Mouse (Mus musculus): ENCODE measurements around the gene Gba. TPM values are rescaled to one million over a fixed set of nuclear protein-coding genes. Genes with fewer than 3 reads are reported as not detected.

Gba gene
- total and polyA plus RNA-seq, 2 experiments from 2014 or later = 46.8 to 77.4 TPM

DNA sequence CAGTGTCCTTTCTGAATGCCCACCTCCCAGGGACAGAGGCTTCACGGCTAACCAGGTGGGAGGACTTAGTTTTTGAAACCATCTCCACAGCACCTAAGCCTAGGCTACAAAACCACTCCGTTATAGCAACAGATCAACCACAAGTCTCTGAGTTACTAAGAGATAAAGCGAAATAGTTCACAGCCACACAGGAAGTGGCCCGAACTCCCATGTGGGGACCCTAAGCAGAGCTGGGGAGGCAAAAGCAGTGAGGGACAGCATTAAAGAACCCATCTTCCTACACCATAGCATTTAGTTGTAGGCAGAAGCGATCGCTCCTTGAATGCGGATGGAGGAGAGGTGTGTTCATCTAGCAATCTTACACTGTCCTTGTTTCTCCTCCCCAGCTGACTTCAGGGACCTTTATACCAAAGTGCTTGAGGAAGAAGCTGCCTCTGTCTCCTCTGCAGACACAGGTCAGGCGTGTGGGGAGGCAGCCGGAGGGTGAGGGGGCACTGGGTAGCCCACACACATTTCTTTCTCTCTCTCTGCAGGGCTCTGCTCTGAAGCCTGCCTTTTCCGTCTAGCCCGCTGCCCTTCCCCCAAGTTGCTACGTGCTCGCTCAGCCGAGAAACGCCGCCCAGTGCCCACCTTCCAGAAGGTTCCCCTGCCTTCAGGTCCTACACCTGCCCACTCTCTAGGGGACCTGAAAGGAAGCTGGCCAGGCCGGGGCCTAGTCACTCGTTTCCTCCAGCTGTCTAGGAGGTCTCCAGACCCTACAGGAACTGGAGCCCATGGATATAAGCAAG, 14.8 kb upstream of the Gba start:
- WGBS = 61% methylated on average over 18 of the region's 18 CpGs

GRCm38 (mm10) chr3:89188478-89188875, 14.3 kb upstream of the Gba start:
- TF ChIP-seq CTCF (IDR thresholded peaks at IDR 0.05; ENCODE audit: low read depth) = no peak
- no peak overlapping the region for H3K27ac ChIP-seq
- H3K36me3 ChIP-seq (ENCODE audit: insufficient read depth, low read length) = no peaks in the 10 kb centered on the region
- DNase-seq (ENCODE audit: low spot score) = no peak
- no peaks in the 10 kb centered on the region for H3K27me3 ChIP-seq (ENCODE audit: insufficient read depth, low read length)
- H3K4me3 ChIP-seq (ENCODE audit: low read length) = no peak overlapping the region
- 70% methylated on average over 12 of the region's 12 CpGs for WGBS
- H3K9ac ChIP-seq (replicated peaks; ENCODE audit: low read length) = no peak overlapping the region
- H3K4me1 ChIP-seq (ENCODE audit: insufficient read depth, low read length) = 0 out of 2 replicates have a peak, but pooled peaks cover 6% of the 10 kb centered on the region
- H3K4me2 ChIP-seq (ENCODE audit: low read depth, low read length) = no peak overlapping the region
- no peak for ATAC-seq
- no peaks in the 10 kb centered on the region for H3K9me3 ChIP-seq (ENCODE audit: low read length)

More for the DNA sequence above, 14.8 kb upstream of the Gba start:
- 0 out of 2 replicates have a peak, but pooled peaks cover 6% of the 10 kb centered on the region for H3K4me1 ChIP-seq (ENCODE audit: insufficient read depth, low read length)
- no peak for DNase-seq (ENCODE audit: low spot score)
- no peaks in the 10 kb centered on the region for H3K36me3 ChIP-seq (ENCODE audit: insufficient read depth, low read length)
- H3K27me3 ChIP-seq (ENCODE audit: insufficient read depth, low read length) = no peaks in the 10 kb centered on the region
- no peak for ATAC-seq
- H3K4me3 ChIP-seq (ENCODE audit: low read length) = no peak overlapping the region
- no peak for TF ChIP-seq CTCF (IDR thresholded peaks at IDR 0.05; ENCODE audit: low read depth)
- H3K27ac ChIP-seq = no peak overlapping the region
- H3K9ac ChIP-seq (replicated peaks; ENCODE audit: low read length) = no peak overlapping the region
- H3K9me3 ChIP-seq (ENCODE audit: low read length) = no peaks in the 10 kb centered on the region
- H3K4me2 ChIP-seq (ENCODE audit: low read depth, low read length) = no peak overlapping the region

GRCm38 (mm10) chr3:89190436-89190835, 12.3 kb upstream of the Gba start:
- no peak overlapping the region for H3K9ac ChIP-seq (replicated peaks; ENCODE audit: low read length)
- no peak overlapping the region for H3K27ac ChIP-seq
- no peaks in the 10 kb centered on the region for H3K27me3 ChIP-seq (ENCODE audit: insufficient read depth, low read length)
- H3K4me2 ChIP-seq (ENCODE audit: low read depth, low read length) = no peak overlapping the region
- TF ChIP-seq CTCF (IDR thresholded peaks at IDR 0.05; ENCODE audit: low read depth) = no peak
- H3K9me3 ChIP-seq (ENCODE audit: low read length) = no peaks in the 10 kb centered on the region
- DNase-seq (ENCODE audit: low spot score) = no peak
- no peaks in the 10 kb centered on the region for H3K36me3 ChIP-seq (ENCODE audit: insufficient read depth, low read length)
- H3K4me3 ChIP-seq (ENCODE audit: low read length) = no peak overlapping the region
- WGBS = 81% methylated on average over 8 of the region's 8 CpGs
- no peaks in the 10 kb centered on the region for H3K4me1 ChIP-seq (ENCODE audit: insufficient read depth, low read length)
- ATAC-seq = no peak

DNA sequence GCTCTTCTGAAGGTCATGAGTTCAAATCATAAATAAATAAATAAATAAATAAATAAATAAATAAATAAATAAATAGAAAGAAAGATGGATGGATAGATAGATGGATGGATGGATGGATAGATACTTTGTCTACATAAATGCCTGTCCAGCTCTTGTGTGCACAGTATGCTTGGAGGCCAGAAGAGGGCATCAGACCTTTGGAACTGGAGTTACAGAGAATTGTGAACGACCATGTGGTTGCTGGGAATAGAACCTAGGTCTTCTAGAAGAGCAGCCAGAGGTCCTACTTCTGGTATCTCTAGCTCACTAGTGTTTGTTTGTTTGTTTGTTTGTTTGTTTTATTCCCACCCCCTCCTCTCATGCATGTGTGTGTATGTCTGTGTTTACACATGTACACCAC, 9.4 kb upstream of the Gba start:
- H3K27ac ChIP-seq = no peak overlapping the region
- ATAC-seq (no peak), DNase-seq (ENCODE audit: low spot score) (no peak)
- peaks cover 7% of the 10 kb centered on the region; the same call in 1 of the 2 replicates for H3K4me1 ChIP-seq (ENCODE audit: insufficient read depth, low read length)
- no peaks in the 10 kb centered on the region for H3K9me3 ChIP-seq (ENCODE audit: low read length)
- WGBS = 86% methylated on average over 1 of the region's 1 CpGs
- H3K4me2 ChIP-seq (ENCODE audit: low read depth, low read length) = no peak overlapping the region
- no peaks in the 10 kb centered on the region for H3K36me3 ChIP-seq (ENCODE audit: insufficient read depth, low read length)
- TF ChIP-seq CTCF (IDR thresholded peaks at IDR 0.05; ENCODE audit: low read depth) = 0 out of 2 replicates have a peak, but pooled peaks have one; percentile 6
- H3K4me3 ChIP-seq (ENCODE audit: low read length) = no peak overlapping the region
- H3K9ac ChIP-seq (replicated peaks; ENCODE audit: low read length) = no peak overlapping the region
- H3K27me3 ChIP-seq (ENCODE audit: insufficient read depth, low read length) = no peaks in the 10 kb centered on the region

- no peak overlapping the region for H3K9ac ChIP-seq (replicated peaks; ENCODE audit: low read length)
- no peaks in the 10 kb centered on the region for H3K36me3 ChIP-seq (ENCODE audit: insufficient read depth, low read length)
- peak; percentile 48 for TF ChIP-seq CTCF (IDR thresholded peaks at IDR 0.05; ENCODE audit: low read depth)
- no peak overlapping the region for H3K4me2 ChIP-seq (ENCODE audit: low read depth, low read length)
- no peaks in the 10 kb centered on the region for H3K9me3 ChIP-seq (ENCODE audit: low read length)
- peaks cover 7% of the 10 kb centered on the region; the same call in 1 of the 2 replicates for H3K4me1 ChIP-seq (ENCODE audit: insufficient read depth, low read length)
- DNase-seq (ENCODE audit: low spot score) (no peak), ATAC-seq (no peak)
- H3K27ac ChIP-seq = no peak overlapping the region
- no peak overlapping the region for H3K4me3 ChIP-seq (ENCODE audit: low read length)
- no peaks in the 10 kb centered on the region for H3K27me3 ChIP-seq (ENCODE audit: insufficient read depth, low read length)
- 95% methylated on average over 2 of the region's 2 CpGs for WGBS
Measured at GRCm38 (mm10) chr3:89193853-89194252, 8.9 kb upstream of the Gba start.

- peak; percentile 62 for TF ChIP-seq CTCF (IDR thresholded peaks at IDR 0.05; ENCODE audit: low read depth)
- WGBS = 5% methylated on average over 33 of the region's 33 CpGs
- ATAC-seq (peak; percentile 97), DNase-seq (ENCODE audit: low spot score) (peak; percentile 93)
- Histone ChIP-seq H3K36me3 (ENCODE audit: insufficient read depth, low read length) (no peaks in the 10 kb centered on the region), H3K27me3 (ENCODE audit: insufficient read depth, low read length) (no peaks in the 10 kb centered on the region), H3K9me3 (ENCODE audit: low read length) (no peaks in the 10 kb centered on the region), H3K4me1 (ENCODE audit: insufficient read depth, low read length) (peaks cover 7% of the 10 kb centered on the region; the same call in 1 of the 2 replicates), H3K9ac (replicated peaks; ENCODE audit: low read length) (peak overlapping the region; percentile 50), H3K4me2 (ENCODE audit: low read depth, low read length) (peak overlapping the region; percentile 64), H3K4me3 (ENCODE audit: low read length) (peak overlapping the region; percentile 40), H3K27ac (peak overlapping the region; percentile 81)
Measured at GRCm38 (mm10) chr3:89195979-89196877, 6.5 kb upstream of the Gba start.

Data from hindbrain, postnatal 0 days (tissue).